Mouse (Mus musculus): Measurements from ENCODE around the gene Shc2.

DNA sequence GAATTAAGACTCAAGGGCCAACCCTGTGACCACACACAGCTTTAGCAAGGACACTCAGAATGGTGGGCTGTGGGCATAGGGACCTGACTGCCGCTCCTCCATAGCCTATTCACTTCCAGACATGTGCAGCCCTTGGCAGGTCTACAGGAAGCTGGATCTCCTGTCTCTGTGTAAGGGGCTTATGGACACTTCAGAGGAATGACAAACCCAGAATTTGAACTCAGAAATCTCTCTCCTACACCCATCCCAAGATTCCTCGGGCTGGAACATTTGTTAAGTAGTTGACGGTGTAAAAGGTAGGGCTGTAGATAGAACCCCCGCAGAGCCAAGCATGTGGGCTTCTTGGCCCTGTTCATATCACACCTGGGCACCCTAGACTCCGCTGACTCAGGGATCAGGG lies 21.3 kb downstream of the Shc2 start:
- TF ChIP-seq MYC (IDR thresholded peaks at IDR 0.05; ENCODE audit: low read depth, low read length) (no peak), CHD2 (IDR thresholded peaks at IDR 0.05; ENCODE audit: low read length) (no peak), UBTF (IDR thresholded peaks at IDR 0.05; ENCODE audit: borderline replicate concordance, insufficient read depth, low read depth, low read length) (no peak), CTCF (IDR thresholded peaks at IDR 0.05 in 2 of 3, conservative IDR thresholded peaks at IDR 0.05 in 1 of 3; ENCODE audit: control insufficient read depth in 1 of 3, insufficient read depth in 1 of 3, low read depth in 2 of 3, low read length in 3 of 3, poor library complexity in 1 of 3, severe bottlenecking in 1 of 3) (no peak), MAX (IDR thresholded peaks at IDR 0.05; ENCODE audit: low read length) (no peak), TBP (IDR thresholded peaks at IDR 0.05; ENCODE audit: low read depth, low read length) (no peak), EP300 (IDR thresholded peaks at IDR 0.05; ENCODE audit: low read depth in 1 of 2, low read length in 2 of 2) (no peak)
